Mouse (Mus musculus): ENCODE results near the gene Lrsam1. TPM values are rescaled to one million over a fixed set of nuclear protein-coding genes. Genes with fewer than 3 reads are reported as not detected.
A peak's percentile ranks its signal among the peaks of the same experiment; 100 is the strongest.

Lrsam1 gene
- polyA plus RNA-seq, 1 experiment from 2014 or later: 7.0 TPM

DNA sequence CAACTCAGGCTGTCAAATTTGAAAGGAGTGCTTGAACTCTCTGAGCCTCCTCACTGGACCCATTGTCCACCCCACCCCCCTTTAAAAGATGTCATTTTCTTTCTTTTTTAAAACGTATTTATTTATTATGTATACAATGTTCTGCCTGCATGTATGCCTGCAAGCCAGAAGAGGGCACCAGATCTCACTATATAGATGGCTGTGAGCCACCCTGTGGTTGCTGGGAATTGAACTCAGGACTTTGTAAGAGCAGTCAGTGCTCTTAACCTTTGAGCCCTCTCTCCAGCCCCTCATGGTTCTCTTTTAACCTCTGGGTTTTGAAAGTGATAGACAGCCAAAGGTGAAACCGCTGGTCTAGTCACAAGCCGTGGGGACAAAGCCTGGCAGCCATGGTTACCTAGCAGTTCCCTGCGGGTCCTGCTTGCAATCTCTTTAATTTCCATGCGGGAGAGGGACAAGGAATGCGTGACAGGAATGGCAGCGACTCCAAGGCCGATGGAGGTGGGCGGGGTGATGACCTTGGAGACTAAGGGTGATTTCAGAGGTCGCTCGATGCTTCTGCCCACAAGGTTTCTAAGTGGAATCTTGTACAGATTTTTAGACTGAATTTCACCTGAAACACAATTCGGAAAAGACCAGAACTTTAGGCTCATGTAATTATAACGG, 28.9 kb upstream of the Lrsam1 start:
- no peaks in the 10 kb centered on the region for H3K9me3 ChIP-seq (ENCODE audit: control insufficient read depth, low read length)
- 63% methylated on average over 13 of the region's 13 CpGs for WGBS
- no peak overlapping the region for H3K27ac ChIP-seq (replicated peaks; ENCODE audit: low read depth, low read length)
- H3K27me3 ChIP-seq (ENCODE audit: control insufficient read depth, insufficient read depth, low read length): no peaks in the 10 kb centered on the region
- no peak overlapping the region for H3K9ac ChIP-seq (ENCODE audit: low read length)
- ATAC-seq (ENCODE audit: insufficient number of reproducible peaks, low FRiP score, low TSS enrichment, low read depth) (no peak), DNase-seq (ENCODE audit: low spot score) (no peak)
- no peak overlapping the region for H3K4me2 ChIP-seq (ENCODE audit: low read depth, severe bottlenecking)
- no peaks in the 10 kb centered on the region for H3K4me1 ChIP-seq (ENCODE audit: control insufficient read depth, insufficient read depth, low read length)
- 0 out of 2 replicates have a peak, but pooled peaks cover 2% of the 10 kb centered on the region for H3K36me3 ChIP-seq (ENCODE audit: control insufficient read depth, insufficient read depth, low read length)
- H3K4me3 ChIP-seq (ENCODE audit: low read depth, low read length): no peak overlapping the region

DNA sequence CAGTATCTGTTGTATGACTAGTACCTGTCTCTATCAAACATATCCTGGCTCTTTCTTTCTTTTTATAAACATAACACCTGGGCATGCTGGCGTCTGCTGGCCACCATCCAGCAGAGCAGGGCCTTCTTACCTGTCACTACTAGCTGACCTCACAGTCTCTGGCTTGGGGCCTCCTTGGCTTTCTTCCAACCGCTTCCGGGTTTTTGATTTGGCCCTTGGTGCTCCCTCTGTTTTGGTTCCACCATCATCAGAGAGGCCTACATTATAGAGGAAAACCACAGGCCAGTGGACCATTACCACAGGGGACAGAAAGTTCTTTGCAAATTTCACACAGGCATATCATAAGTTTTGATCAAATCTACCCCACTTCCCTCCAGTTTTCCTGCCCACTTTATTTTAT, 28.0 kb upstream of the Lrsam1 start:
- no peak for ATAC-seq (ENCODE audit: insufficient number of reproducible peaks, low FRiP score, low TSS enrichment, low read depth)
- Histone ChIP-seq H3K4me3 (ENCODE audit: low read depth, low read length) (no peak overlapping the region), H3K9ac (ENCODE audit: low read length) (no peak overlapping the region), H3K36me3 (ENCODE audit: control insufficient read depth, insufficient read depth, low read length) (0 out of 2 replicates have a peak, but pooled peaks cover 2% of the 10 kb centered on the region), H3K27ac (replicated peaks; ENCODE audit: low read depth, low read length) (no peak overlapping the region), H3K9me3 (ENCODE audit: control insufficient read depth, low read length) (no peaks in the 10 kb centered on the region), H3K4me2 (ENCODE audit: low read depth, severe bottlenecking) (no peak overlapping the region), H3K4me1 (ENCODE audit: control insufficient read depth, insufficient read depth, low read length) (no peaks in the 10 kb centered on the region), H3K27me3 (ENCODE audit: control insufficient read depth, insufficient read depth, low read length) (no peaks in the 10 kb centered on the region)
- no peak for DNase-seq (ENCODE audit: low spot score)
- 83% methylated on average over 3 of the region's 3 CpGs for WGBS

DNA sequence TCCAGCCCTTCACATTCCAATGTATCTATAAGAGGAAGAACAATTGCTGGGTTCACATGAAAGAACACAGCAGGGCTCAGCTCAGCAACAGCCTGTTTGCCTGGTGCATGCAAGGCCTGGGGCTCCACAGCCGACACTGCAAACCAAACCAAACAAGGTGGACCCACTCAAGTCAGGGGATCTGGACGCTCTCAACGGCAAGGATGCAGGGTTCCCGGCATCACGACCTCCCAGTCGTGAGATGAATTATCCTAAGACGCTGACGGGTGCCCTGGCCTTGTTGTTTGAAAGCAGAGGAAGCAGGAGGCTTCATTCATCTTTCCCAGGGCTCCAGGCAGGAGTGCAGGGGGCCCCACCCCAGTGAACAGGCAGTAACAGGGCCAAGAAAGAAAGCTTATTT, 24.4 kb upstream of the Lrsam1 start:
- peaks cover 9% of the 10 kb centered on the region; the same call in 1 of the 2 replicates for H3K4me1 ChIP-seq (ENCODE audit: control insufficient read depth, insufficient read depth, low read length)
- H3K27me3 ChIP-seq (ENCODE audit: control insufficient read depth, insufficient read depth, low read length): no peaks in the 10 kb centered on the region
- ATAC-seq (ENCODE audit: insufficient number of reproducible peaks, low FRiP score, low TSS enrichment, low read depth) (no peak), DNase-seq (ENCODE audit: low spot score) (no peak)
- H3K4me3 ChIP-seq (ENCODE audit: low read depth, low read length): no peak overlapping the region
- H3K36me3 ChIP-seq (ENCODE audit: control insufficient read depth, insufficient read depth, low read length): 0 out of 2 replicates have a peak, but pooled peaks cover 2% of the 10 kb centered on the region
- H3K4me2 ChIP-seq (ENCODE audit: low read depth, severe bottlenecking): no peak overlapping the region
- H3K27ac ChIP-seq (replicated peaks; ENCODE audit: low read depth, low read length): no peak overlapping the region
- H3K9ac ChIP-seq (ENCODE audit: low read length): no peak overlapping the region
- WGBS: 70% methylated on average over 8 of the region's 8 CpGs
- no peaks in the 10 kb centered on the region for H3K9me3 ChIP-seq (ENCODE audit: control insufficient read depth, low read length)

- no peak overlapping the region for H3K4me3 ChIP-seq (ENCODE audit: low read depth, low read length)
- H3K9me3 ChIP-seq (ENCODE audit: control insufficient read depth, low read length): no peaks in the 10 kb centered on the region
- no peaks in the 10 kb centered on the region for H3K27me3 ChIP-seq (ENCODE audit: control insufficient read depth, insufficient read depth, low read length)
- WGBS: 49% methylated on average over 6 of the region's 6 CpGs
- H3K4me1 ChIP-seq (ENCODE audit: control insufficient read depth, insufficient read depth, low read length): peaks cover 10% of the 10 kb centered on the region; the same call in 1 of the 2 replicates
- H3K9ac ChIP-seq (ENCODE audit: low read length): no peak overlapping the region
- DNase-seq (ENCODE audit: low spot score): no peak
- no peak overlapping the region for H3K4me2 ChIP-seq (ENCODE audit: low read depth, severe bottlenecking)
- no peaks in the 10 kb centered on the region for H3K36me3 ChIP-seq (ENCODE audit: control insufficient read depth, insufficient read depth, low read length)
- no peak for ATAC-seq (ENCODE audit: insufficient number of reproducible peaks, low FRiP score, low TSS enrichment, low read depth)
- H3K27ac ChIP-seq (replicated peaks; ENCODE audit: low read depth, low read length): no peak overlapping the region
Observed at GRCm38 (mm10) chr2:32983617-32984016, 22.2 kb upstream of the Lrsam1 start.

GRCm38 (mm10) chr2:32982700-32983099, 21.3 kb upstream of the Lrsam1 start:
- Histone ChIP-seq H3K27ac (replicated peaks; ENCODE audit: low read depth, low read length) (no peak overlapping the region), H3K9me3 (ENCODE audit: control insufficient read depth, low read length) (no peaks in the 10 kb centered on the region), H3K4me3 (ENCODE audit: low read depth, low read length) (peak overlapping the region; percentile 82), H3K4me1 (ENCODE audit: control insufficient read depth, insufficient read depth, low read length) (peaks cover 10% of the 10 kb centered on the region; the same call in 1 of the 2 replicates), H3K27me3 (ENCODE audit: control insufficient read depth, insufficient read depth, low read length) (no peaks in the 10 kb centered on the region), H3K4me2 (ENCODE audit: low read depth, severe bottlenecking) (peak overlapping the region; percentile 99), H3K9ac (ENCODE audit: low read length) (no peak overlapping the region), H3K36me3 (ENCODE audit: control insufficient read depth, insufficient read depth, low read length) (no peaks in the 10 kb centered on the region)
- DNase-seq (ENCODE audit: low spot score): no peak
- no peak for ATAC-seq (ENCODE audit: insufficient number of reproducible peaks, low FRiP score, low TSS enrichment, low read depth)
- WGBS: 4% methylated on average over 4 of the region's 4 CpGs

DNA sequence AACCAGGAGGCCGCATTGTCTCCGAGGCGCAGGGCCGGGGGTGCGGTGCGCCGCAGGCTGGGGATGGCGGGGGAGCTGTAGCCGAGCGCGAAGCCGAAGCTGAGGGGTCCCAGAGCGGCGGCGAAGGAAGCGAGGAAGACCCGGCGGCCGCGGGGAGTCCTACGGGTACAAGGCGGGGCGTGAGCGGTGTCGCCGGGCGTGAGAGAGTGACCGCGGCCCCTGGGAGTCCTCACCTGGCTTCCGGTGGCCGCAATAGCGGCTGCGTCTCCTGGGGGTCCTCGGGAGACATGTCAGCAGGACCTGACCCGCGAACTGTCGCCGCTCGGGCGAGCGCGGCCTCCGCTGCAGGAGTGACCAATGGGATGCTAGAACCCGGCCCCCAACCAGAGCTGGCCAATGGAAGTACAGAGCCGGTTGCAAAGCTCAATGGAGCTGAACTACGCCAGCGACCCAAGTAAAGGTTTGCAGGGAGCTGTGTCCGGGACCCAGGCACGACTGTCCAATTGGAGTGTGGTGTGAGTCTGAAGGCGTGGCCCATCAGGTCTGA, 20.4 kb upstream of the Lrsam1 start, which contains the start of gene Slc2a8:
Slc2a8 (minus strand) TSS at position 359 of the 547 bp plus-strand sequence.
- ATAC-seq (ENCODE audit: insufficient number of reproducible peaks, low FRiP score, low TSS enrichment, low read depth): peak; percentile 95
- Histone ChIP-seq H3K9me3 (ENCODE audit: control insufficient read depth, low read length) (no peaks in the 10 kb centered on the region), H3K36me3 (ENCODE audit: control insufficient read depth, insufficient read depth, low read length) (no peaks in the 10 kb centered on the region), H3K9ac (ENCODE audit: low read length) (peak within 1 kb of the TSS; percentile 77), H3K4me2 (ENCODE audit: low read depth, severe bottlenecking) (peak within 1 kb of the TSS; percentile 99), H3K27ac (replicated peaks; ENCODE audit: low read depth, low read length) (no peak within 1 kb of the TSS), H3K4me1 (ENCODE audit: control insufficient read depth, insufficient read depth, low read length) (peaks cover 10% of the 10 kb centered on the region; the same call in 1 of the 2 replicates), H3K4me3 (ENCODE audit: low read depth, low read length) (peak within 1 kb of the TSS; percentile 82), H3K27me3 (ENCODE audit: control insufficient read depth, insufficient read depth, low read length) (no peaks in the 10 kb centered on the region)
- DNase-seq (ENCODE audit: low spot score): peak; percentile 93
- under 1% methylated on average over 50 of the region's 50 CpGs for WGBS

DNA sequence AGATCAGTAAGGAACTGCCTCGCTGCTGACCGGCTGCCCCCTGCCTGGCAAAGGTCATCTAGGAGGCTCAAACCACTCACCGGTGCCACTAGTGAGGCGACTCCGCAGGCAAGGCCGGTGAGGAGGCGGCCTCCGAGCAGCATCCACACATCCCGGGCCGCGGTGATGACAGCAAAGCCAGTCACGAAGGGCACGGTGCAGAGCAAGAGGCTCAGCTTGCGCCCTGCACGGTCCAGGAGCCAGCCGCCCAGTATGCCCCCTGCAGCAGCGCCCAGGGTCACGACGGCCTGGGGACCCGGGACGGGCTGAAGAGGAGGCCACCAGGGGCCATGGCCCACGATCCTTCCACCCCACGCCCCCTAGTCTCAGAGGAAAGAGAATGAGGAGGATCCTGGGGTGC, 19.9 kb upstream of the Lrsam1 start:
- Histone ChIP-seq H3K9ac (ENCODE audit: low read length) (peak overlapping the region; percentile 77), H3K27ac (replicated peaks; ENCODE audit: low read depth, low read length) (no peak overlapping the region), H3K27me3 (ENCODE audit: control insufficient read depth, insufficient read depth, low read length) (no peaks in the 10 kb centered on the region), H3K4me3 (ENCODE audit: low read depth, low read length) (peak overlapping the region; percentile 82), H3K4me1 (ENCODE audit: control insufficient read depth, insufficient read depth, low read length) (peaks cover 10% of the 10 kb centered on the region; the same call in 1 of the 2 replicates), H3K36me3 (ENCODE audit: control insufficient read depth, insufficient read depth, low read length) (0 out of 2 replicates have a peak, but pooled peaks cover 2% of the 10 kb centered on the region), H3K9me3 (ENCODE audit: control insufficient read depth, low read length) (no peaks in the 10 kb centered on the region), H3K4me2 (ENCODE audit: low read depth, severe bottlenecking) (peak overlapping the region; percentile 99)
- peak; percentile 6; the same call in 1 of the 2 replicates for ATAC-seq (ENCODE audit: insufficient number of reproducible peaks, low FRiP score, low TSS enrichment, low read depth)
- DNase-seq (ENCODE audit: low spot score): peak; percentile 34
- WGBS: under 1% methylated on average over 23 of the region's 23 CpGs

DNA sequence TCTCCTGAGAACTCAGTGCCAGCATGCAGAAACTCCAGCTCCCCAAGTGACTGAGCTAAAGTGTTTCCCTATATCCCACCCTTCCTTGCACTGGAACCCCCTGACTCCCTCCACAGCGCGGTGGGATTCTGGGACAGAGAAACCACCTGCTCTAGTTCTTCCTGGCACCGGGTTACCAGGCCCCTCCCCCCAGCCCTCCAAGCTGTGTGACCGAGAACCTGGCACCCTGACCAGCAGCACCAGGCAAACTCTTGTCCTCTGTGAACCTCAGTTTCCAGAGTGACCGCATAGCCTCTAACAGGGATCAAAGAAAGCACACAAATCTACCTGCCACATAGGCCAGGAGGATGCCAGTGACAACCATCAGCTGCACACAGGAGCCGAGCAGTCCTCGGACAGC, 18.3 kb upstream of the Lrsam1 start:
- Histone ChIP-seq H3K36me3 (ENCODE audit: control insufficient read depth, insufficient read depth, low read length) (peaks cover 2% of the 10 kb centered on the region; the same call in 1 of the 2 replicates), H3K27me3 (ENCODE audit: control insufficient read depth, insufficient read depth, low read length) (no peaks in the 10 kb centered on the region), H3K4me3 (ENCODE audit: low read depth, low read length) (no peak overlapping the region), H3K9me3 (ENCODE audit: control insufficient read depth, low read length) (no peaks in the 10 kb centered on the region), H3K4me2 (ENCODE audit: low read depth, severe bottlenecking) (no peak overlapping the region), H3K4me1 (ENCODE audit: control insufficient read depth, insufficient read depth, low read length) (peaks cover 10% of the 10 kb centered on the region; the same call in 1 of the 2 replicates), H3K9ac (ENCODE audit: low read length) (no peak overlapping the region), H3K27ac (replicated peaks; ENCODE audit: low read depth, low read length) (no peak overlapping the region)
- ATAC-seq (ENCODE audit: insufficient number of reproducible peaks, low FRiP score, low TSS enrichment, low read depth) (no peak), DNase-seq (ENCODE audit: low spot score) (no peak)
- WGBS: 78% methylated on average over 7 of the region's 7 CpGs
